Mouse (Mus musculus): ENCODE results near the gene Sult6b1. TPM values are rescaled to one million over a fixed set of nuclear protein-coding genes. Genes with fewer than 3 reads are reported as not detected.

Gene Sult6b1
- total RNA-seq (2022): not detected

DNA sequence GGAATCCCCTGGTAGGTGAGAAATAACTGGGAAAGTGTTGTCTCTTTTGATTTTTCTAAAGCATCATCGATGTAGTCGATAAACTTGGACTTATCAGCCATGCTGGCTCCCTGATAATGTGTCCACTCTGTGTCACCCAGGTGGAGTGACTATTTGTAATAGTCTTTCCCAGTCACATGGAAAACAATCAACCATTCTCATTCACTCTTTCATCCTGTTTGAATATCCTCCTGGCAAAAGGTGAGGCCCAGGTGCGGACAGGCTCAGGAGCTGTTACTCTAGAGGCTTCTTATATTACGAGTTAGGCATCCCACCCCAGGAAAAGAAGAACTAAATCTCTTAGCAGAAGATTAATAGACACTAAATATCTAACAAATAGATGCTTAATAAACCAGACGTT lies at the start of gene Sult6b1:
Gene Sult6b1 (minus strand): TSS at position 101 of the 400 bp plus-strand sequence.
- DNase-seq (ENCODE audit: low spot score): no peak

DNA sequence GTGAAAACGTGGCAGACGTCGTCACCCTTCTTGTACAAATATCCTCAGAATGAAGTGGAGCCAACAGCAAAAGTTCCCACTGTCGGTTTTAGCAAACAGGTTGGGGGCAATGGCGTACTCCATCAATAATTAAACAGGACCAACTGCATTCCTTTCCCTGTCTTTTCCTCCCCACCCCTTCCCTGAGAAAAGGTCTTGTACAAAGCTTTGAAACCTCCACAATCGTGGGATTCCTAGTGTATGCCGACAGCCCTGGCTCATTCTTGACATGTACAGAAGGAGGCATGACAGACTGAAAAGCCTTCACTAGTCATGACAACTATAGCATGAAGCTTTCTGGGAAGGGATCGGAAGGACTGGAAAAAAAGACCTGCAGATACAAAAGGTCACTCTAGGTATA lies 46.4 kb upstream of the Sult6b1 start:
- DNase-seq (ENCODE audit: low spot score): no peak

DNA sequence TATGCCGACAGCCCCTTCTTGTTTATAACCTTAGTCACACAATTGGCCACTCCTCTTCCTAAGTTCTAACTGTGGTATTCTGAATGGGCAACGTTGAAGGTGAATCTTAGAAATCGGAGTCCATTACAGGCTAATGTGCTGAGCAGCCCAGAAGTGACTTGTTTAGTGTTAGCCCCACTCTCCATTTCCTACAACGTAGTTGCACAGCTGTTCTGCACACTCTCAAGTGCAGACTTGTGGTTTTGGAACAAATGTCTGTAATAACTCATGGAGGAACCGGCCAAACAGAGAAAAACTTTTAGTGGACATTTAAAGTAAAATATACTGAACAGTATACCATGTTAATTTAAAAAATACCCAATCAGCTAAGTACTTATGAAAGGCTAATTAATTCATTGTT lies 45.3 kb upstream of the Sult6b1 start:
- DNase-seq (ENCODE audit: low spot score): no peak

DNA sequence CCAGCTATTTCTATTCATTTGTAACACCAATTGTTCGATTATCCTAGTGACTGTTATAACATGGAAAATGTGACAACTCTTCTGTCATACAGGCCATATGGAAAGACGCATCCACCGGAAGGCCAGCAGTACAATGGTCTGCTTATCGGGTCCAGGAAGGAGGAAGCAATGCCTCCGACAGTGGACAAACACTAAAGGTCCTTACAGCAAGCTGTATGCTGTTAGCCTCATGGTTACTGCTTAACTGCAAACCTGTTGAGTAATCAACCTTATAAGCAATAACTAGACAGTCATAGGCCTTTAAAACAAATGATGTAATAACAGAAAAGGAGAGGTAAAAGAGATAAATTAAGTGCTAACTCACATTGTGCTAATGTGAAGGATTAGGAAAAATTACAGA lies 44.4 kb upstream of the Sult6b1 start:
- DNase-seq (ENCODE audit: low spot score): no peak

DNA sequence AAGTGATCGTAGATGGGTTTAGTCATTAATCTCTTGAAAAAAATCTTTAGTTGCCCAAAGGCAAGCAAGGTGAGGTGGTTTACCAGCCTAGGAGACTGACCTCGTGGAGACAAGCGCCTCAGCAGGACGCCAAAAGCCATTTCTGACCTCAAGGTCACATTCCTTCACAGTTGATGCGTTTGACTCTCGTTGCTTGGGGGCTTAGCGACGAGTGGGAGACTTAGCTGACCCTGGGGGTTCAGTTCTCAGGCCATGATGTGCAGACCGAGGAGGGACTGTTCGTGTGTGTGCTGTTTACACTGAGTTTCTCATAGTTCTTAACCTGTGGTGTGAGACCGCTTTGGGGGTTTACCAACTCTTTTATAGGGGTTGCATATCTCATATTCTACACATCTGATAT lies 35.8 kb upstream of the Sult6b1 start:
- no peak for DNase-seq (ENCODE audit: low spot score)

DNA sequence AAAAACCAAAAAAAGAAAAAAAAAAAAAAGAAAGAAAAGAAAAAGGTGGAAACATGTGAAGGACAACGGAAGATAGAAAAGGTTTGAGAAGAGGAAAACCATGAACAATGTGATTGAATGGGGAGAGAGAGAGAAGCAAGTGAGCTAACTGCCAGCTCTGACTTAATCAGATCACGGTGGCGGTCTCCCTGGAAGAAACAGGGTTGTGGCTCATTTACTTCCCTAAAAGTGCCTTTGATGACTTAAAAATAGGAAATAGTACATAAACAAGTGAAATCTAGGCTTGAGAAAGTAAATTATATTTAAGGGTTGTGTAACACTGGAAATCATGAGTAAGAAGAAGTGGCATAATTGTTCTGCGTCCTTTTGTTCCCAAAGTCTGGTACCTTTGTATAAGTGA lies 32.1 kb upstream of the Sult6b1 start:
- no peak for DNase-seq (ENCODE audit: low spot score)

DNA sequence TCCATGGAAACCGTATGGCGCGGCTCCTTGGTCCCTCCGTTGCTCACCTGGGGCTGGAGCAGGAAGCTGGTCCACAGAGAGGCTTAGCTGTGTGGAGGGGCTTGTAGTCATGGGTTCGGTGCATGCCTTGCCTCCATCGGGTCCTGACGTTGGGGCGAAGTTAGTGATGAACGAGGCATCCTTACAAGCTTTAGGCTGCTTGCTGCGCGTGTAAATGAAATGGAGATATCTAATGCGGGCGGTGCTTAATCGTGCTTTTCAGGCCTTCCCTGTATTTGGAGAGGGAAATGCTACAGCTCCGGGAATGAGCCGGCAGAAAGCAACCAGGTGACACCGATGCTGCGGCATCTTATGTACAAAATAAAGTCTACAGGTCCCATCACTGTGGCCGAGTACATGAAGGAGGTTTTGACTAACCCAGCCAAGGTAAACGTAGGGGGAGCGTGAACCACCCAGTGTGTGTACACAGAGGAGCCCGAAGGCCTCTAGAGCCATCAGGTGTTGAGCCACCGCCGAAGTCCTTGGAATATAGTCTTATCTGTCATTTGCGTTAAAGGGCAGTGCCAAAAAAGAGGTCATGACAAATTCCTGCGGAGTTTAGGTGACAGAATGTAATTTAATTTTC lies 30.5 kb upstream of the Sult6b1 start:
- no peak for DNase-seq (ENCODE audit: low spot score)

DNA sequence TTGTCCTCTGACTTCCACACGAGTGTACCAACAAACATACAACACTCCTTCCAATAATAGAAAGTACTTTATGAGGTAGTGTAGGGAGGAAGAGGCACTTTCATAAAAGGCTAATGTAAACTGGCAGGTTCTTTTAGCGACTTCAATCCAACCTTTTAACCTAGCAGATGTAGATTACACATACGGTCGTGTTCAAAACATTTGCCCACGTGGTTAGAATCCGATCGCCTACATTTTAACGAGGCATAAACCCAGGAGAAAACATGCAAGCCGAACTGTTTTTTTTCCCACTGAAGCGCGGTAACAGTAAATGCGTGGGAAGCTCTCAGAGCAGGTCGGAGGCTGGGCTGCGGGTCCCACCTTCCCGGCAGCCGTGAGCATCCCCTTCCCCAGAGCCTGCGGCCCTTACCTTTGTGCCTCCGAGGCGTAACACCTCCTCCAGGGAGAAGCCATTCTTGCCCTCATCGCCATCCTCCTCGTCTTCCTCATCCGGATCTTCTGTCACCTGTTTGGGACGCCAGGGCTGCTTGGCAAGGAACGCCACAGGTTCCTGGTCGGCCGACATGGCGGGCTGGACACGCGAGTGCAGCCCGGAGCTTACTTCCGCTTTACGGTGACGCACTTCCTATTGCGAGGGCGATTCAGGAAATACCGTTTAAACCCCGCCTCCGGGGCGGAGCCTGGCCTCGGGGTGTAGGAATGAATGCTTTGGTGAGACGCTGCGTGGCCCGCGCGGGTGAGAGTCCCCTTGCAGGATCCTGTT lies 29.9 kb upstream of the Sult6b1 start, which contains the start of the genes Cebpz and Ndufaf7:
Gene Cebpz (minus strand): TSS at position 601 of the 763 bp plus-strand sequence.
Gene Ndufaf7 (plus strand): TSS at position 671 of the 763 bp plus-strand sequence.
- peak; percentile 97 for DNase-seq (ENCODE audit: low spot score)

DNA sequence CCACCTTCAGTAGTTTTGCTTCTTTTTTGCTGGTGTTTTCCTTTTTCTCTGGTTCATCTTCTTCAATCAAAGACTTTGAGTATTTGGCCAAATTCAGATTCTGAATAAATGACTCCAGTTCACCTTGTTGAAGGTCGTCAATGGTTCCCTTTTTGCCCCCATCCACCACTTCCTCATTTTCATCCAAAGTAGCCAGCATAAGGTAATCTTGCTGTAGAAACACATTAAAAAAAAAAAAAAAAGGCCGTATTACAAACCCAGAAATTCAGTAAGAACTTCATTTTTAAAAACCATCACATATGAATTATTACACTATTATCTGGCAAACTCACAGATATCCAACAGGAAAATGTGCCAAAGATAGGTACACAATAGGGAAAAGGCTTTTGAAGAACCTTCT lies 29.1 kb upstream of the Sult6b1 start:
- DNase-seq (ENCODE audit: low spot score): no peak

DNA sequence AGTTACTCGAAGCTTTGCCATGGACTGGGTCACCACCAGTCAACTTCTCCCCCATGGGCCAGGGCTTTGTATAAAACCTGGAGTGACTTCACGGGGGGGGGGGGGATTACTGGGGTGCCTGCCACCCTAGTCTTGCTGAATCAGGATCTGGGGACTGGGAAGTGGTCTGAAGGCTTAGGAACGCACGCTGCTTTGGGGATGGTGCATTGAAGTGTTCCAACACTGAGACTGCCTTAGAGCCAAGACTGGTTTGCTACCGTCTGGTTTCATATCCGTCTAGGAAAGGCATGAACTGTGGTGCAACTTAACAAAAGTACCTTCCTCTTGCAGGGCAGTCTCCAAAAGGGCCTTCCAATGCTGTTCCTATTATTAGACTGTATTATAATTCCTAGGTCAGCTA lies 10.9 kb upstream of the Sult6b1 start:
- DNase-seq (ENCODE audit: low spot score): no peak

DNA sequence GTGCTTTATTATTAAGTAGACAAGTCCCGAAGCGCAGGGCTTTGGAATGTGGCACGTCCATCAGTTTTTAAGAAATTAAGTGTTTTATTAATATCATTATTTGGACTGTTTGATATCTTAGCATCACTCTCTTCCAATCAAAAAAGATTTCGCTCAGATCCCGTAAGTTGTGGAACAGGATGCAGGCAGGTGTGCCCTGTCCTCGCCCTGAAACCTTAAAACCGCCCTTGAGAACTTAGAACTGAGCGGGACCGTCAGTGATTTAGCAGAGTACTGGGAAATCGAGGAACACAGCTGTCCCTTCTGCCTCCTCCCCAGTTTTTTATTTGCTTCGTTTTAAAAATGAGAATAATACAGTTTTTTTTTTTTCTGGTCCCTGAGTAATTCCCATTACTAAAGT lies 10.1 kb upstream of the Sult6b1 start:
- DNase-seq (ENCODE audit: low spot score): no peak

DNA sequence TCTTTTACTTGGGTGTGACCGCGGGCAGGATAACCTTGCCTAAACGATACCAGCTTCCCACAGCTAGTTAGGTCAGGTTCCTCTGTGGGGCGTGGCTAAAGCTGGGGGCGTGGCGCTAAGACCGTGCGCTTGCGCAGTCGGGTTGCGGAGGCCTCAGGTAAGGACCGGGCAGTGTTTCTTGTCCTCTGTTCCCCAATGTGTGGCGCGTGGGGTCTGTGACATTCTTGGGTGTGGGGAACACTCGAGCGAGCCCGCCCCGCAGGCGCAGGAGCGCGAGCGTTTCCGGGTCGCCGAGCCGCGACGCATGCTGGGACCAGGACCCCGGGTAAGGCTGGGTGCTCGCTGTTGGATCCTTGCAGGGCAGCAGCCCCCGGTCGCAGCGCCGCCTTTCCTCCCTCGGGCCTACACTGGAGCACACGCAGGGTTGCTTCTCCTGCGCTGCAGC lies 9.6 kb upstream of the Sult6b1 start, which contains the start of gene Cebpzos:
Gene Cebpzos (plus strand): TSS at position 132 of the 445 bp plus-strand sequence.
- DNase-seq (ENCODE audit: low spot score): peak; percentile 81

DNA sequence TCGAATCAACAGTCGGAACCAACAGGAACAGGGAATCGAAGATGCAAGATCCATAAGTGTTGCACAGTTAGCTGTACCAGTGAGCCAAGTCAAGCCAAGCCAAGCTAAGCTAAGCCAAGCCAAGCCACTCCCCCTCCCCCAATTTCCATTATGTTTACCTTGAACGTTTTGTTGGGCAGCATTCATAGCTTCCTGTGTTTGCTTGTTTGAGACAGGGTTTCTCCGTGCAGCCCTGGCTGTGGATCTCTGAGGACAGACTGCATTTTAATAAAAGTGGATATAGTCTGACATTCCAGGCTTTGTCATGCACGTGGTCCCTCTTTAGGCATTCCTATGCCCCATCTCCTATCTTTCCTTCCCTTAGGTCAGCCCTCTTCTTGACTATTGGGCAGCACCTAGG lies 9.0 kb upstream of the Sult6b1 start:
- no peak for DNase-seq (ENCODE audit: low spot score)

DNA sequence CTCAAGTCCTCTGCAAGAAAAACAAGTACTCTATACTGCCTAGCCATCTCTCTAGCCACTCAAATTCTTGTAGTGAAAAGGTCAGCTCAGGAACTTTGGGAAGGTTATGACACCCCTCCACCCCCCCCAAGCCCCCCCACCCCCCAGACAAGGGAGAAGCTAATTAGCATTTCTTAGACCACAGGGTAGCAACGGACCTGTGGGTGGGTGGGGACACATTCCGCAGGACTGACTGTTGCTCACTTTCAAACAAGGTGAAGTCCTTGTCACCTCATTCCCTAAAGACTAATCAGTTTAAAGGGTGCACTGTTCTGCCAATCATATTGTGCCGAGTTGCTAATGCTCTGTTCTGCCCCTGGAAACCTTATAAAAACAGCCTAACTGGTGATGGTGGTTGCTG lies 7.1 kb upstream of the Sult6b1 start:
- no peak for DNase-seq (ENCODE audit: low spot score)

DNA sequence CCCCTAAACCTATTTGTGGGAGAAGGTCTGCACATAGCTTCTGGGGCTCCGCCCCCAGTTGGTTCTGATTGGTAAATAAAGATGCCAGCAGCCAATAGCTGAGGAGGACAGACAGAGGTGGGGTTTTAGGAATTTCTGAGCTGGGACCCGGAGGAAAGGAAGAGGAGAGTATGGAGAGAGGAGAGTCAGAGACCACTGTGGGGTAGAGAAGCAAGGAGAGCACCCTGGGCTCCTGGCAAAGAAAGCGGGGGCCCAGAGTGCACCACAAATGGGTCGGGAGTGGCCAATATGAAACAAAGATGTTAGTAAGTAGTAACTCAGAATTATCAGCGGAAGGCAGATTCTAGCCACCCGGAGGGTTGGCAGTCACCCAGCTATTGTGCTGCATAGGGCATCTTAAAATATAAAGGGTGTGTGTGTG lies 6.1 kb upstream of the Sult6b1 start:
- DNase-seq (ENCODE audit: low spot score): no peak

DNA sequence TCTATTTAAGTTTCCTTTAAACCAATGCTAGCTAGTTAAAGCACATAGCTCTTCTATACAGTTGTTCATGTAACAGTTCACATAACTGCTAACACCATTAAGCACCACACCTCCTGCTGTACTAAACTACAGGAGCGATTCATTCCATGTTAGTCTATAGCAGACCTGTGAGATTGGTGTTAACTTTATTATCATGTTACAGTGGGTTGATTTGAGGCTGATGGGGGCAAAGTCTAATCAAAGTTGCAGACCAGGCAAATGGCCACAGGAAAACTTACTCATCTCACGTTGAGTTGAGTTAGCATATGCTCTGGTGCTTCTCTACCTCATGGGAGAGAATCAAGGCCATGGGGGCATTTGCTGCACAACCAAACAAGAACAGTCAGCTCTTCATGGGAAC lies 2.6 kb upstream of the Sult6b1 start:
- no peak for DNase-seq (ENCODE audit: low spot score)

DNA sequence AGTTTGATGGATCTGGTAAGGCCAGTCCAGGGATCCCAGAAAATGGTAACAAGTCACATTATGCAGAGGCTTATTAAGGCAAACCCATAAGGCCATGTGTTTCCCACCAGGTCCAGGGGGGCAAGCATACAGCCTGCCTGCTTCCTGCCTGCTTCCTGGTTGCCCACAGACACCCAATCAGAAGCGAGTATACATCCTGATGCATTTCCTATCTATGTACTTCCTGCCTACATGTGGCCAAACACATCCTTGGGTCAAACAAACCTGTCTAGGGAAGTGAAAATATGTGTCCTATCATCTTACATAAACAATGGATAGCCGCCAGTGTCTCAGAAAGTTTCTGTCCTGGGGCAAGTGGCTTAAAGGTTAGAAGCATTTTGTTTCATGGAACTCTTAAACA lies 3.6 kb downstream of the Sult6b1 start:
- DNase-seq (ENCODE audit: low spot score): no peak

DNA sequence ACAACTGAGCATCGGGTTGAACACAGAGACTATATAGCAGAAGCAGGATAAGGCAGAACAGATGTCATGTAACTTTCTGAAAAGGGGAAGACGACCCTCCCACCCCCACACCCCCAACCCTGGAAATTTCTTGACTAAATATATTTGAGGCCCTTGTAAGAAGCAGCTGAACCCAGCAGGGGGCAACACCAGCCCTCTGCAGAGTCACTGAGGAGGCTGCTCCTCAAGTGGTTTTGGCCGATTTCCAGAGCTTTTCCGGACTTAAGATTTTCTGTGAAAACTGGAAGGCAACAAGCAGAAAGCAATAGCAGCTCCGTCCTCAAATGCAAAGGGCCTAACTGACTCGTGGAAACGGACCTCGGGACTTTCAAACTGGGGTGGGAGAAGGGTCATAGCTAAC lies 11.4 kb downstream of the Sult6b1 start:
- DNase-seq (ENCODE audit: low spot score): peak; percentile 40

DNA sequence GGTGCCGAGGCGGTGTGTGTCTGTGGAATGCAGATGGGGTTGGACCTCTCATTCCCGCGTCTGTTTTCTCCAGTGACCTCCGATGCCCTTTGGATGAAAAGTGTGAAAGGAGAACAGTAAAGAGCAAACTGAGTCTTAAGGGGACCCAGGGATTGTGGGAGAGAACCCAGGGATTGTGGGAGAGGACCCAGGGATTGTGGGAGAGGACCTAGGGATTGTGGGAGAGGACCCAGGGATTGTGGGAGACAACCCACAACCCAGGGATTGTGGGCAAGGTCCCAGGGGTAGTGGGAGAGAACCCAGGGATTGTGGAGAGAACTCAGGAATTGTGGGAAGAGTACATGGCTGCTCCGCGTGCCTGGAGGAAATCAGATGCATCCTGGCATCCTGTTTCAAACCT lies 11.8 kb downstream of the Sult6b1 start:
- no peak for DNase-seq (ENCODE audit: low spot score)

DNA sequence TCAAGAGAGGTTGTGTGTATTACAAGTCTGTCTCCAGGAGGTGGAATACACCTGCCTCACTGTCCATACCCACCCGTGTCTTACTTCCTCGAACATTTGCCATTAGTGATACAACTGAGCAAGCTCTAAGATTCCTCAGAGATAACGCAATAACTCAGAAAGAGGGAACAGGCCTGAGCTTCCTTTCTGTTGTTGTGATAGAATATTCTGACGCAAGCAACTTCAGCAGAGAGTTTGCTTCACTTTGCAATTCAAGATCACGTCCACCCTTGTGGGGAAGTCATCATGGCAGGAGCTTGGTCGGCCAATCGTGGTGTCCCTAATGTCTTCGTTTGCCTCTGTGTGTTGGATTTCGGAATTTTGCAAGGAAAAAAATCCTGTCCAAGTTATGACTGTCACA lies 15.8 kb downstream of the Sult6b1 start:
- no peak for DNase-seq (ENCODE audit: low spot score)

DNA sequence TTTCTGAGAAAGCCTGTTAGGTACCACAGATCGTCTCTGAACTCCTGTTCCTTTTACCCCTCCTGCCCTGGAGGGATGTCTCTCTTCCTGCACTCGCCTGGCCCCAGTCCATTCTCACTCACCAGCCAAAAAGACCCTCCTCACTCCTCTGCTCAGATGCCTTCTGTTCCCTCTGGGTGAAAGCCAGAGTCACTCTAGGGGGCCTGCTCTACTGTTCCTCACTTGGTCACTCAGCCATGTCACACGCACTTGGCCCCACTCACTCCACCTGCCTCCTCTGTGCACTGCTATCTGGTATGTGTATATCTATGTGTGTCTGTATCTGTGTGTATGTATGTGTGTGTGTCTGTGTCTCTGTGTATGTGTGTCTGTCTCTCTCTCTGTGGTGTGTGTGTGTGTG lies 17.6 kb downstream of the Sult6b1 start:
- no peak for DNase-seq (ENCODE audit: low spot score)

DNA sequence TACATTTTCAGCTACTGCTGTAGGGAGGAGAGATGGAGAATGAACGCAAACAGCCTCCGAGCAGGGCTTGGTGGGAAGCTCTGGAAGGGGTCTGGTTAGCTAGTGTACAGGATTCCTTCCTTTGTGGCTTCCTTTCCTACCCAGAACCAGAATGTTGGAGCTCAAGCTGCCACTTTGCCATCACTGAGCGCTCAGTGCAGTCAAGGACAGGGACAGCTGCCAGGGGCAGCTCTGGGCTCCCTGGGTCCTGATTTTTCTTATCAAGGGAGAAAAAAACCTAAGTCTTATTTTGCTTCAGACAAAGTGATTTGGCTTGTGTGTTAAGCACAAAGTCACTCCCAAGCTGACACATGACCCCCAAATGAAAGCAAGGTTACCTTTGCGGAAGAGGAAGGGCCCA lies 18.2 kb downstream of the Sult6b1 start:
- no peak for DNase-seq (ENCODE audit: low spot score)
